Mouse (Mus musculus): ENCODE results near the gene Slc6a14. TPM values are rescaled to one million over a fixed set of nuclear protein-coding genes. Genes with fewer than 3 reads are reported as not detected.

Slc6a14 gene
- polyA plus RNA-seq, 1 experiment from 2014 or later = 0.11 TPM

DNA sequence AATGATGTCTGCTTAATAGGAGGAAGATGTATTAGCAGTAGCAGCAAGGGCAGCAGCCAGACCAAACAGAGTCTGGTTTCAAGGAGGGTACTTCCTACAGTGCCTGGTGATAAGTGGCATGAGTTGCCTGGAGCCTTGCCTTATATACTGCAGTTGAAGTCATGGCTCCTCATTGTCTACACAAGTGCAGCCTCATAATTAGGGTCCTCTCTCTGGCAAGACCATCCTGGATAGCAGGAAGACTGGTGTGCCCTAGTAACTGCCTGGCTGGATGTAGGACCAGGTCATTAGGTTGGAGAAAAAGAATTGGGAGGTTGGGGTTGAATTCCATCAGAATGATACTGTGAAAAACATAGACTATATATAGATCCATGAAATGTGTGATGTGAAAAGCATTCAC is 30.3 kb downstream of the Slc6a14 start, which contains the start of gene Gm28269:
Gene Gm28269 (minus strand): TSS at position 101 of the 400 bp plus-strand sequence.
- Histone ChIP-seq H3K4me3 (ENCODE audit: low read depth, low read length) (no peak within 1 kb of the TSS), H3K4me1 (ENCODE audit: control insufficient read depth, insufficient read depth, low read length) (no peaks in the 10 kb centered on the region), H3K4me2 (ENCODE audit: low read depth, low read length) (no peak within 1 kb of the TSS), H3K9me3 (replicated peaks; ENCODE audit: control insufficient read depth, low read length) (no peaks in the 10 kb centered on the region), H3K27me3 (ENCODE audit: control insufficient read depth, insufficient read depth, low read length) (no peaks in the 10 kb centered on the region), H3K36me3 (replicated peaks; ENCODE audit: control insufficient read depth, insufficient read depth, low read depth, low read length) (no peaks in the 10 kb centered on the region), H3K9ac (replicated peaks; ENCODE audit: low read length) (no peak within 1 kb of the TSS), H3K27ac (replicated peaks; ENCODE audit: low read depth, low read length) (no peak within 1 kb of the TSS)
- ATAC-seq (replicated peaks; ENCODE audit: insufficient number of reproducible peaks, low FRiP score, low TSS enrichment, low read depth) = no peak
- DNase-seq (ENCODE audit: low spot score) = no peak

Other genes starting within 250 kb of the Slc6a14 start
- gene Agtr2, start 230.4 kb upstream of the Slc6a14 start, polyA plus RNA-seq (2014; fragmentation: Nextera tagmentation; extraction: Ambion mirVana) = 6.4 and 11.2 TPM in 2 replicates
- gene Gm28269, start 30.2 kb downstream of the Slc6a14 start, polyA plus RNA-seq (2014; fragmentation: Nextera tagmentation; extraction: Ambion mirVana) = not detected in 2 replicates

All from embryonic facial prominence, embryonic 11.5 days (tissue).